In the genomic region with DNA sequence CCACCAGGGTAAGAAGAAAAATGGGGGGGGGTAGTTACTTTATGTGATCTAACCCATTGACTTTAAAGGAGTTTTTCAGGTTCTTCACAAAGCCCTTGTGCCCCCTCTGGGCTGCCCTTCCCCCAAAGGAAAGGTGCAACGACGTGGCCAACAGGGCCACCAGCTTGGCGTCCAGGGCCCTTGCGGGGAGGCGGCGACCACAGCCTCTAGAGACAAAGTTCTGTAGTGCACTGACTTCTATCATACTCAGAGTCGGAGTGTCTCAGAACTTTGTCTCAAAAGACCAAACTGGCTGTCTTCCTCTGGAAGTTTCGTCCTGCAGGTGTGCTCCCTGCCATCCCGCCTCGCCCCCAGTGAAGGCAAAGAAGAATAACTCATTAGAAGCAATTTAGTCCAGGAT, we compare ENCODE assay signal across 8 mouse cellular contexts.
DNase-seq lines count a peak whose midpoint lies in the region; ATAC-seq lines count a peak whose summit lies in the region.

No protein-coding gene starts in this region.

- ATAC-seq in forebrain, embryonic 12.5 days (ENCODE audit: low FRiP score): no peak
- ATAC-seq in limb, embryonic 11.5 days (ENCODE audit: insufficient number of reproducible peaks, low FRiP score, low TSS enrichment, low read depth): no peak
- no peak for ATAC-seq in stomach, embryonic 14.5 days (ENCODE audit: insufficient number of reproducible peaks, insufficient read depth, low FRiP score, low read depth)

- peak overlapping the region; percentile 98 for H3K4me2 ChIP-seq in forebrain, embryonic 12.5 days
- H3K4me2 ChIP-seq in limb, embryonic 11.5 days (ENCODE audit: low read depth, severe bottlenecking): peak overlapping the region; percentile 90
- peak overlapping the region; percentile 92 for H3K4me2 ChIP-seq in stomach, embryonic 14.5 days (replicated peaks; ENCODE audit: low read depth, low read length)

- no peaks in the 10 kb centered on the region for H3K9me3 ChIP-seq in forebrain, embryonic 12.5 days
- H3K9me3 ChIP-seq in limb, embryonic 11.5 days (ENCODE audit: control insufficient read depth, low read length): no peaks in the 10 kb centered on the region
- no peaks in the 10 kb centered on the region for H3K9me3 ChIP-seq in stomach, embryonic 14.5 days (ENCODE audit: control insufficient read depth, low read depth, low read length)

- H3K36me3 ChIP-seq in forebrain, embryonic 12.5 days (replicated peaks): no peaks in the 10 kb centered on the region
- no peaks in the 10 kb centered on the region for H3K36me3 ChIP-seq in limb, embryonic 11.5 days (ENCODE audit: control insufficient read depth, insufficient read depth, low read length)
- no peaks in the 10 kb centered on the region for H3K36me3 ChIP-seq in stomach, embryonic 14.5 days (ENCODE audit: control insufficient read depth, insufficient read depth, low read length)

- DNase-seq in thymus, postnatal 14 days: peak; percentile 21
- no peak for DNase-seq in thymus, adult 18-20 months
- peak; percentile 45 for DNase-seq in limb, embryonic 11.5 days (ENCODE audit: low spot score)
- DNase-seq in layer of hippocampus, adult 9-10 months (ENCODE audit: low spot score): no peak
- DNase-seq in left cerebral cortex, postnatal 14 days (ENCODE audit: low spot score in 2 of 2): no peak
- no peak for DNase-seq in left cerebral cortex, adult 9 months (ENCODE audit: low spot score in 2 of 2)

- H3K27ac ChIP-seq in forebrain, embryonic 12.5 days: no peak overlapping the region
- H3K27ac ChIP-seq in limb, embryonic 11.5 days (replicated peaks; ENCODE audit: low read depth, low read length): no peak overlapping the region
- no peak overlapping the region for H3K27ac ChIP-seq in stomach, embryonic 14.5 days (ENCODE audit: low read length)

- H3K4me3 ChIP-seq in forebrain, embryonic 12.5 days (replicated peaks): peak overlapping the region; percentile 61
- peak overlapping the region; percentile 66 for H3K4me3 ChIP-seq in limb, embryonic 11.5 days (ENCODE audit: low read depth, low read length)
- H3K4me3 ChIP-seq in stomach, embryonic 14.5 days (ENCODE audit: low read depth, low read length): peak overlapping the region; percentile 90

- peaks cover 26% of the 10 kb centered on the region for H3K27me3 ChIP-seq in forebrain, embryonic 12.5 days
- no peaks in the 10 kb centered on the region for H3K27me3 ChIP-seq in limb, embryonic 11.5 days (ENCODE audit: control insufficient read depth, insufficient read depth, low read length)
- H3K27me3 ChIP-seq in stomach, embryonic 14.5 days (ENCODE audit: control insufficient read depth, insufficient read depth, low read length): no peaks in the 10 kb centered on the region

- peaks cover 18% of the 10 kb centered on the region for H3K4me1 ChIP-seq in forebrain, embryonic 12.5 days
- H3K4me1 ChIP-seq in limb, embryonic 11.5 days (ENCODE audit: control insufficient read depth, insufficient read depth, low read length): no peaks in the 10 kb centered on the region
- peaks cover 2% of the 10 kb centered on the region; the same call in 1 of the 2 replicates for H3K4me1 ChIP-seq in stomach, embryonic 14.5 days (ENCODE audit: control insufficient read depth, insufficient read depth, low read length)

- intact Hi-C loops in left cerebral cortex, postnatal 14 days (cut with DNase I): loop anchor here (5.0 kb wide), 1 partner anchor 93 kb away; no protein-coding TSS in a partner anchor

- WGBS in forebrain, embryonic 12.5 days: 27% methylated on average over 10 of the region's 10 CpGs
- 27% methylated on average over 10 of the region's 10 CpGs for WGBS in limb, embryonic 11.5 days
- 17% methylated on average over 10 of the region's 10 CpGs for WGBS in stomach, embryonic 14.5 days

- no peak overlapping the region for H3K9ac ChIP-seq in forebrain, embryonic 12.5 days
- H3K9ac ChIP-seq in limb, embryonic 11.5 days (ENCODE audit: low read length): peak overlapping the region; percentile 89; the same call in 1 of the 2 replicates
- H3K9ac ChIP-seq in stomach, embryonic 14.5 days (replicated peaks; ENCODE audit: low read depth, low read length): peak overlapping the region; percentile 92; the same call in 1 of the 2 replicates

Comparison
In these comparisons a context has a peak if more than half of its experiments do, and no peak if none do; other contexts are left out.
1. DNase-seq: peak in thymus, postnatal 14 days (single experiment) and limb, embryonic 11.5 days (single experiment); none in thymus, adult 18-20 months (0 of 2), layer of hippocampus, adult 9-10 months (single experiment), left cerebral cortex, postnatal 14 days (0 of 2) and left cerebral cortex, adult 9 months (0 of 2).
2. Peak in every context shown above with its lines, with median percentiles within 50 percentile points of each other: H3K4me2 ChIP-seq and H3K4me3 ChIP-seq.